ENCODE assay signal across 22 mouse cellular contexts in the genomic region with DNA sequence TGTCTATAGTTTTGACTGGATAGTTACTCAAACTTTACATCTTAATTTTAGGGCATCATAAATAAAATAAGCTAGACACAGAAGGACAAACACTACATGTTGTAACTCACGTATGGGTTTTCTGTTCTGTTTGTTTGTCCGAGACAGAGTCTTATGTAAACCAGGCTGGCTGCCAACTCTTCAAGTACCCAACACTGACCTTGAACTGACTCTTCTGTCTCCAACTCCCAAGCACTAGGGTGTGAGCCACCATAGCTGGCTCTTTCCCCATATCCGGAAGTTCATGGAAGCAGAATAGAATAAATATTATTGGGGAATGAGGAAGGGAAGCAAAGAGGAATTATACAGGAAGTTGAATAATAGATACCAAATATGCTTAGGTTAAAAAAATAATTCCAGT. TPM values are rescaled to one million over a fixed set of nuclear protein-coding genes. Genes with fewer than 3 reads are reported as not detected.
A peak's percentile ranks its signal among the peaks of the same experiment; 100 is the strongest.
DNase-seq lines count a peak whose midpoint lies in the region; ATAC-seq and TF ChIP-seq lines count a peak whose summit lies in the region.
"Had no signal": no experiment of that assay in that cellular context is flagged by ENCODE, and none has a peak within 500 bp of the region (broad histone marks: within the 10 kb centered on the region; RNA-seq: fewer than 3 reads in every experiment).

No protein-coding gene starts in this region.

- no peak overlapping the region for H3K9ac ChIP-seq in liver, adult 2 months (ENCODE audit: low read depth, low read length)
- H3K9ac ChIP-seq in lung, postnatal 0 days (replicated peaks; ENCODE audit: low read depth) = no peak overlapping the region
- H3K9ac ChIP-seq: embryonic facial prominence, embryonic 15.5 days; limb, embryonic 15.5 days had no signal

- no peak overlapping the region for H3K27ac ChIP-seq in liver, adult 2 months (replicated peaks; ENCODE audit: insufficient read depth, low read depth, low read length)
- no peak overlapping the region for H3K27ac ChIP-seq in lung, postnatal 0 days (ENCODE audit: low read length)
- H3K27ac ChIP-seq: embryonic facial prominence, embryonic 15.5 days; limb, embryonic 15.5 days had no signal

- no peaks in the 10 kb centered on the region for H3K36me3 ChIP-seq in liver, adult 2 months (ENCODE audit: control insufficient read depth, insufficient read depth, low read length)
- H3K36me3 ChIP-seq in lung, postnatal 0 days (ENCODE audit: insufficient read depth, low read length) = no peaks in the 10 kb centered on the region
- H3K36me3 ChIP-seq: embryonic facial prominence, embryonic 15.5 days; limb, embryonic 15.5 days had no signal

- H3K79me2 ChIP-seq in liver, adult 2 months (ENCODE audit: control insufficient read depth, insufficient read depth, low read length) = no peaks in the 10 kb centered on the region

- WGBS in liver, adult 2 months = 14% methylated on average over 3 of the region's 3 CpGs
- WGBS in lung, postnatal 0 days = 25% methylated on average over 3 of the region's 3 CpGs

- TF ChIP-seq POLR2A in liver, adult 2 months (IDR thresholded peaks at IDR 0.05; ENCODE audit: extremely low read depth, insufficient read depth, low read length) = no peak

- H3K4me2 ChIP-seq in lung, postnatal 0 days (replicated peaks; ENCODE audit: low read depth, low read length) = no peak overlapping the region
- H3K4me2 ChIP-seq: embryonic facial prominence, embryonic 15.5 days; limb, embryonic 15.5 days; midbrain, embryonic 11.5 days had no signal

- H3K27me3 ChIP-seq in liver, adult 2 months (ENCODE audit: control insufficient read depth, insufficient read depth, low read length) = no peaks in the 10 kb centered on the region
- no peaks in the 10 kb centered on the region for H3K27me3 ChIP-seq in lung, postnatal 0 days (replicated peaks; ENCODE audit: insufficient read depth, low read length)
- H3K27me3 ChIP-seq: embryonic facial prominence, embryonic 15.5 days; limb, embryonic 15.5 days had no signal

- no peak for TF ChIP-seq CTCF in liver, adult 2 months (IDR thresholded peaks at IDR 0.05; ENCODE audit: low read depth, low read length)
- TF ChIP-seq CTCF in lung, postnatal 0 days (IDR thresholded peaks at IDR 0.05) = no peak

- peaks cover 10% of the 10 kb centered on the region for H3K4me1 ChIP-seq in liver, adult 2 months (ENCODE audit: control insufficient read depth, insufficient read depth, low read length)
- H3K4me1 ChIP-seq in lung, postnatal 0 days (ENCODE audit: insufficient read depth, low read depth, low read length) = 0 out of 2 replicates have a peak, but pooled peaks cover 3% of the 10 kb centered on the region
- H3K4me1 ChIP-seq: embryonic facial prominence, embryonic 15.5 days; limb, embryonic 15.5 days had no signal

- no peak; the same call in 1 of the 2 replicates for TF ChIP-seq EP300 in lung, postnatal 0 days (IDR thresholded peaks at IDR 0.05)

- ATAC-seq in lung, postnatal 0 days = peak; percentile 68
- ATAC-seq: CD4-positive, CD25-positive, alpha-beta regulatory T cell, adult 4 months; forebrain, embryonic 14.5 days had no signal

- no peak overlapping the region for H3K4me3 ChIP-seq in liver, adult 2 months (ENCODE audit: insufficient read depth, low read depth, low read length)
- H3K4me3 ChIP-seq in lung, postnatal 0 days (ENCODE audit: low read depth, low read length) = no peak overlapping the region
- H3K4me3 ChIP-seq: embryonic facial prominence, embryonic 15.5 days; limb, embryonic 15.5 days had no signal

- H3K9me3 ChIP-seq in lung, postnatal 0 days (ENCODE audit: low read length) = no peaks in the 10 kb centered on the region
- H3K9me3 ChIP-seq: embryonic facial prominence, embryonic 15.5 days; limb, embryonic 15.5 days had no signal

- peak; percentile 61 to 62 for DNase-seq in heart, adult 18-20 months
- no peak for DNase-seq in heart, adult 9 months (ENCODE audit: low spot score in 2 of 2)
- peak; percentile 82 for DNase-seq in liver, adult 2 months (ENCODE audit: extremely low read depth, low read depth, low spot score)
- DNase-seq in liver = no peak
- DNase-seq in heart, postnatal 4 days = peak; percentile 40
- DNase-seq in lung, postnatal 0 days (ENCODE audit: low spot score) = peak; percentile 63
- no peak for DNase-seq in gastrocnemius, adult 18-20 months (ENCODE audit: low spot score)
- DNase-seq: cerebellum, adult 2 months; kidney, postnatal 10 days; thymus, adult 18-20 months had no signal

RNA-seq across cellular contexts. Expression of a gene that starts 6.1 kb away (rescaled TPM):
- 10 to 100 TPM; 30.0 to 33.2 TPM for total RNA-seq in heart, adult 18-20 months (2021)
- total RNA-seq in liver, adult 2 months (2014; rRNA removed) = 42.4 and 44.3 TPM in 2 replicates
- polyA plus RNA-seq in liver, adult 2 months (2012; rRNA removed) = 99.8 and 106 TPM in 2 replicates
- total RNA-seq in heart, postnatal 4 days (2021) = 10 to 100 TPM; 23.1 to 51.0 TPM
- 83.7 and 85.6 TPM in 2 replicates for polyA plus RNA-seq in lung, postnatal 0 days (2015; fragmentation: Nextera tagmentation; extraction: Ambion mirVana)
- 1 to 10 TPM; 2.9 to 3.7 TPM for total RNA-seq in gastrocnemius, adult 18-20 months (2021)

RNA-seq across cellular contexts. Expression of a gene that starts 17.3 kb away (rescaled TPM):
- 10 to 100 TPM; 64.0 to 71.6 TPM for total RNA-seq in heart, adult 18-20 months (2021)
- 298 and 437 TPM in 2 replicates for total RNA-seq in liver, adult 2 months (2014; rRNA removed)
- 979 and 1,033 TPM in 2 replicates for polyA plus RNA-seq in liver, adult 2 months (2012; rRNA removed)
- 10 to 100 TPM; 27.2 to 30.0 TPM for total RNA-seq in heart, postnatal 4 days (2021)
- 269 and 283 TPM in 2 replicates for polyA plus RNA-seq in lung, postnatal 0 days (2015; fragmentation: Nextera tagmentation; extraction: Ambion mirVana)
- 10 to 100 TPM; 50.8 to 72.0 TPM for total RNA-seq in gastrocnemius, adult 18-20 months (2021)
- total RNA-seq: hematopoietic stem cell, adult 5-6 weeks; MEL had no signal
- polyA plus RNA-seq: CD4-positive, CD25-positive, alpha-beta regulatory T cell, adult 4 months had no signal

RNA-seq across cellular contexts. Expression of a gene that starts 29.9 kb away (rescaled TPM):
- not detected for total RNA-seq in heart, adult 18-20 months (2021)
- 0.18 TPM in 1 of 2 replicates, not detected in the other for total RNA-seq in liver, adult 2 months (2014; rRNA removed)
- polyA plus RNA-seq in liver, adult 2 months (2012; rRNA removed) = not detected in 2 replicates
- total RNA-seq in heart, postnatal 4 days (2021) = under 1 TPM; 0.14 TPM
- 0.44 and 0.53 TPM in 2 replicates for polyA plus RNA-seq in lung, postnatal 0 days (2015; fragmentation: Nextera tagmentation; extraction: Ambion mirVana)
- 100 to 1,000 TPM; 104 to 119 TPM for total RNA-seq in gastrocnemius, adult 18-20 months (2021)
- total RNA-seq: layer of hippocampus, postnatal 14 days; left cerebral cortex, postnatal 14 days; MEL had no signal
- polyA plus RNA-seq: CD4-positive, CD25-positive, alpha-beta regulatory T cell, adult 4 months; cerebellum, adult 2 months; forebrain, embryonic 14.5 days; gonadal fat pad, adult 2 months; midbrain, embryonic 11.5 days; neural tube, embryonic 14.5 days; urinary bladder, adult 2 months had no signal

RNA-seq across cellular contexts. Expression of a gene that starts 34.3 kb away (rescaled TPM):
- 100 to 1,000 TPM; 109 to 146 TPM for total RNA-seq in heart, adult 18-20 months (2021)
- total RNA-seq in liver, adult 2 months (2014; rRNA removed) = 36.1 and 36.4 TPM in 2 replicates
- polyA plus RNA-seq in liver, adult 2 months (2012; rRNA removed) = 45.8 and 52.2 TPM in 2 replicates
- total RNA-seq in heart, postnatal 4 days (2021) = 100 to 1,000 TPM; 107 to 126 TPM
- 24.2 and 28.5 TPM in 2 replicates for polyA plus RNA-seq in lung, postnatal 0 days (2015; fragmentation: Nextera tagmentation; extraction: Ambion mirVana)
- 10 to 100 TPM; 38.2 to 57.8 TPM for total RNA-seq in gastrocnemius, adult 18-20 months (2021)

RNA-seq across cellular contexts. Expression of a gene that starts 46.1 kb away (rescaled TPM):
- total RNA-seq in heart, adult 18-20 months (2021) = 1 to 10 TPM; 2.6 to 3.3 TPM
- total RNA-seq in liver, adult 2 months (2014; rRNA removed) = 7.2 and 10.0 TPM in 2 replicates
- polyA plus RNA-seq in liver, adult 2 months (2012; rRNA removed) = 8.9 and 12.1 TPM in 2 replicates
- total RNA-seq in heart, postnatal 4 days (2021) = 1 to 10 TPM; 2.1 to 2.7 TPM
- 4.9 and 6.6 TPM in 2 replicates for polyA plus RNA-seq in lung, postnatal 0 days (2015; fragmentation: Nextera tagmentation; extraction: Ambion mirVana)
- 10 to 100 TPM; 11.0 to 12.7 TPM for total RNA-seq in gastrocnemius, adult 18-20 months (2021)

Comparison
In these comparisons a context has a peak if more than half of its experiments do, and no peak if none do; other contexts are left out.
1. DNase-seq: peak in heart, adult 18-20 months (2 of 2), liver, adult 2 months (single experiment), heart, postnatal 4 days (single experiment) and lung, postnatal 0 days (single experiment); none in heart, adult 9 months (0 of 2), liver (single experiment) and gastrocnemius, adult 18-20 months (single experiment).
2. RNA of a gene that starts 29.9 kb away (total RNA-seq): 104 to 119 TPM in gastrocnemius, adult 18-20 months; 0.18 TPM in liver, adult 2 months, 0.14 TPM in heart, postnatal 4 days and not detected in heart, adult 18-20 months; every median in the first group is over 10 times any median in the second.